Mouse (Mus musculus) thymus, adult 2 months (tissue): ENCODE data around the gene Pafah1b2.

ENCODE experiments used
- CTCF ChIP-seq: fragments of 200-500 bp; IDR thresholded peaks from 2 replicates; pipeline ENCODE4 v1.5.1; 2012; ENCODE audit warnings: mild to moderate bottlenecking, control low read depth, low read length, moderate library complexity, borderline replicate concordance; ENCODE audit not compliant: control insufficient read depth, poor library complexity, insufficient read depth; ENCODE audit errors: extremely low read depth
- POLR2A ChIP-seq: fragments of 200-500 bp; IDR thresholded peaks from 2 replicates; pipeline ENCODE4 v1.6.1; 2012; ENCODE audit warnings: mild to moderate bottlenecking, low read length, control low read depth, moderate library complexity; ENCODE audit not compliant: control insufficient read depth, poor library complexity, insufficient read depth; ENCODE audit errors: extremely low read depth

DNA sequence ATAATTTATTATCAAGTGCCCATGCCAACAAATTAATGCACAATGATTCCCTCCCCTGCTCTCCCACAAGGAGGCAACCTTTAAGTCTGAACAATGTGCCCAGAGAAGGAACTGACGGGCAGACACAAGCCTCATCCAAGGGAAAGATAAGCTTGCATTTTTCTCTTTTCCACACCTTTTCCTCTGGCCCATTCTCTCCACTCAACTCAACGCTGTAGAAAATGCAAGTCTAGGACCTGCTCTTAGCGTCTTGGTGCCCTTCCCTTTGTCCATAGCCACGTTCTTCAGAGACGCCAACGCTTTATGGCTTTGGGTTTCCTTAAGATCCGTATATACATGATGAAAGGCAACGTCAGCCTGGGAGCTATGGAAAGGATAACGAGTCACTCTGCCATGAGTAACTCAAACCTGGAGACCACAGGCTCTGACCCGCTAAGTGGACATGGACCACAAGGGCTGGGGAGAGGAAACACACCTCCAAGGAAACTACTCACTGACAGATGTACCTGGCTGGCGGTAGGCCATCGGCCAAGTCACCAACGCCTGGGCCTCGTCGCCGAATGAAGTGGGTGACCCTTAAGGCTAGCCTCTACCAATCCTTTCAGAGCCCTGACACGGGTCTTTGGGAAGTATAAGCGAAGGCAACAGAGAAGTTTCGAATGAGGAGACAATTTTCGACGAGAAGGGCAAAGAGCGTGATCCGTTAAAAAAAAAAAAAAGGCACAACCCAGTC is 28.6 kb downstream of the Pafah1b2 start:
- TF ChIP-seq CTCF, result no peak
- TF ChIP-seq POLR2A, result no peak
